In the genomic region with DNA sequence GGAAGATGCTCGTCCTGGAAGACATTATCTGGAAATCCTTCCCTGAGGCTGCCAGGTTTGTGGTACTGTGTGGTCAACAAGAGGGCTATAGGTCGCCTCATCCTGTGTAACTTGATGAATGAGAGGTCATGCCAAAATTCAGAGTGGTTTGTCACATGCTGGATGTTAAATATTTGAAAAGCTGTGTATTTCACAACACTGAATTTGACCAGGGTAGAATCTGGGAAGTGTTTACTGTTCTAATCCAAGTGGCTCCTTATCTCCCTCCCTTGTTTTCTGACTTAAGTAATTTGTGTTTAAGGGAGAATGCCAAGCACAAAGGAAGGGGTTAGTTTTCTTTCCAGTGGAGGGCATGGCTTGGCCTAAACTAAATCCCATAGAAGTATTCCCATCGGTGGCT, we compare ENCODE assay signal across 23 mouse cellular contexts. TPM values are rescaled to one million over a fixed set of nuclear protein-coding genes. Genes with fewer than 3 reads are reported as not detected.
DNase-seq lines count a peak whose midpoint lies in the region; ATAC-seq and TF ChIP-seq lines count a peak whose summit lies in the region.
"Had no signal": no experiment of that assay in that cellular context is flagged by ENCODE, and none has a peak within 500 bp of the region (broad histone marks: within the 10 kb centered on the region; RNA-seq: fewer than 3 reads in every experiment).

No protein-coding gene starts in this region.

- H3K79me2 ChIP-seq in liver, adult 2 months (ENCODE audit: control insufficient read depth, insufficient read depth, low read length): no peaks in the 10 kb centered on the region

- no peak for TF ChIP-seq POLR2A in liver, adult 2 months (IDR thresholded peaks at IDR 0.05; ENCODE audit: extremely low read depth, insufficient read depth, low read length)

- H3K4me2 ChIP-seq in liver, embryonic 11.5 days: no peak overlapping the region
- H3K4me2 ChIP-seq in lung, postnatal 0 days (replicated peaks; ENCODE audit: low read depth, low read length): no peak overlapping the region
- H3K4me2 ChIP-seq: embryonic facial prominence, embryonic 12.5 days; forebrain, embryonic 12.5 days; hindbrain, embryonic 13.5 days had no signal

- H3K4me1 ChIP-seq in liver, adult 2 months (ENCODE audit: control insufficient read depth, insufficient read depth, low read length): peaks cover 34% of the 10 kb centered on the region
- H3K4me1 ChIP-seq in liver, embryonic 11.5 days (replicated peaks; ENCODE audit: control insufficient read depth, insufficient read depth, low read length): peaks cover 3% of the 10 kb centered on the region; the same call in 1 of the 2 replicates
- no peaks in the 10 kb centered on the region for H3K4me1 ChIP-seq in lung, postnatal 0 days (ENCODE audit: insufficient read depth, low read depth, low read length)
- H3K4me1 ChIP-seq: embryonic facial prominence, embryonic 12.5 days; forebrain, embryonic 12.5 days; hindbrain, embryonic 13.5 days had no signal

- POLR2A ChIA-PET in Patski (lab: Charles Lee): no interaction called here

- no peaks in the 10 kb centered on the region for H3K36me3 ChIP-seq in liver, adult 2 months (ENCODE audit: control insufficient read depth, insufficient read depth, low read length)
- no peaks in the 10 kb centered on the region for H3K36me3 ChIP-seq in liver, embryonic 11.5 days (ENCODE audit: control insufficient read depth, insufficient read depth, low read length)
- no peaks in the 10 kb centered on the region for H3K36me3 ChIP-seq in lung, postnatal 0 days (ENCODE audit: insufficient read depth, low read length)
- H3K36me3 ChIP-seq: embryonic facial prominence, embryonic 12.5 days; forebrain, embryonic 12.5 days; heart, embryonic 10.5 days; hindbrain, embryonic 13.5 days had no signal

- no peak for ATAC-seq in liver, embryonic 11.5 days (replicated peaks; ENCODE audit: low FRiP score)
- ATAC-seq in lung, postnatal 0 days: peak; percentile 76
- ATAC-seq in Patski: no peak
- ATAC-seq: forebrain, embryonic 16.5 days had no signal

- no peaks in the 10 kb centered on the region for H3K27me3 ChIP-seq in liver, adult 2 months (ENCODE audit: control insufficient read depth, insufficient read depth, low read length)
- no peaks in the 10 kb centered on the region for H3K27me3 ChIP-seq in liver, embryonic 11.5 days (replicated peaks; ENCODE audit: control insufficient read depth, insufficient read depth, low read length)
- no peaks in the 10 kb centered on the region for H3K27me3 ChIP-seq in lung, postnatal 0 days (replicated peaks; ENCODE audit: insufficient read depth, low read length)
- H3K27me3 ChIP-seq in Patski: no peaks in the 10 kb centered on the region
- H3K27me3 ChIP-seq: embryonic facial prominence, embryonic 12.5 days; forebrain, embryonic 12.5 days; hindbrain, embryonic 13.5 days had no signal

- peak overlapping the region; percentile 93 for H3K27ac ChIP-seq in liver, adult 2 months (replicated peaks; ENCODE audit: insufficient read depth, low read depth, low read length)
- H3K27ac ChIP-seq in liver, embryonic 11.5 days (ENCODE audit: low read depth, low read length): no peak overlapping the region
- H3K27ac ChIP-seq in lung, postnatal 0 days (ENCODE audit: low read length): no peak overlapping the region
- H3K27ac ChIP-seq: embryonic facial prominence, embryonic 12.5 days; forebrain, embryonic 12.5 days; heart, embryonic 10.5 days; hindbrain, embryonic 13.5 days had no signal

- in situ Hi-C loops in Patski (cut with MboI; ENCODE audit: low pct_unique_long_range_greater_than_20kb): no loop called here

- H3K4me3 ChIP-seq in liver, adult 2 months (ENCODE audit: insufficient read depth, low read depth, low read length): no peak overlapping the region
- H3K4me3 ChIP-seq in liver, embryonic 11.5 days (ENCODE audit: low read depth, low read length): no peak overlapping the region
- no peak overlapping the region for H3K4me3 ChIP-seq in lung, postnatal 0 days (ENCODE audit: low read depth, low read length)
- H3K4me3 ChIP-seq: embryonic facial prominence, embryonic 12.5 days; forebrain, embryonic 12.5 days; heart, embryonic 10.5 days; hindbrain, embryonic 13.5 days had no signal

- no peaks in the 10 kb centered on the region for H3K9me3 ChIP-seq in liver, embryonic 11.5 days (ENCODE audit: control insufficient read depth, low read length)
- H3K9me3 ChIP-seq in lung, postnatal 0 days (ENCODE audit: low read length): no peaks in the 10 kb centered on the region
- H3K9me3 ChIP-seq: embryonic facial prominence, embryonic 12.5 days; forebrain, embryonic 12.5 days; heart, embryonic 10.5 days; hindbrain, embryonic 13.5 days had no signal

- no peak for TF ChIP-seq CTCF in liver, adult 2 months (IDR thresholded peaks at IDR 0.05; ENCODE audit: low read depth, low read length)
- TF ChIP-seq CTCF in lung, postnatal 0 days (IDR thresholded peaks at IDR 0.05): no peak
- TF ChIP-seq CTCF in Patski (IDR thresholded peaks at IDR 0.05): no peak

- peak; percentile 89 for TF ChIP-seq EP300 in lung, postnatal 0 days (IDR thresholded peaks at IDR 0.05)

- 17% methylated on average over 3 of the region's 3 CpGs for WGBS in liver, adult 2 months
- WGBS in liver, embryonic 11.5 days: 58% methylated on average over 3 of the region's 3 CpGs
- 53% methylated on average over 3 of the region's 3 CpGs for WGBS in lung, postnatal 0 days

- CTCF ChIA-PET in Patski (lab: Charles Lee): no interaction called here

- 0 out of 2 replicates have a peak overlapping the region, but pooled peaks have one; percentile 5 for H3K9ac ChIP-seq in liver, adult 2 months (ENCODE audit: low read depth, low read length)
- no peak overlapping the region for H3K9ac ChIP-seq in liver, embryonic 11.5 days (ENCODE audit: low read depth, low read length)
- no peak overlapping the region for H3K9ac ChIP-seq in lung, postnatal 0 days (replicated peaks; ENCODE audit: low read depth)
- H3K9ac ChIP-seq: embryonic facial prominence, embryonic 12.5 days; forebrain, embryonic 12.5 days; hindbrain, embryonic 13.5 days had no signal

- DNase-seq in liver, adult 2 months (ENCODE audit: extremely low read depth, low read depth, low spot score): peak; percentile 99
- no peak for DNase-seq in liver, embryonic 11.5 days (ENCODE audit: low spot score)
- DNase-seq in lung, postnatal 0 days (ENCODE audit: low spot score): peak; percentile 86
- no peak for DNase-seq in lung, postnatal 10 days
- peak; percentile 3 for DNase-seq in Patski (ENCODE audit: low read depth, low spot score)
- peak; percentile 45 for DNase-seq in yolk sac, embryonic 10.5 days (ENCODE audit: low spot score)
- DNase-seq in thymus, postnatal 10 days (ENCODE audit: low spot score in 2 of 2): no peak
- DNase-seq: adrenal gland, postnatal 10 days; cerebellum, adult 11 months; cerebellum, adult 8-10 months; cerebellum, postnatal 14 days; gastrocnemius, postnatal 10 days; heart, adult 18-20 months; heart, postnatal 10 days had no signal

RNA-seq across cellular contexts. Expression of a gene that starts 18.3 kb away (rescaled TPM):
- total RNA-seq in liver, adult 2 months (2014; rRNA removed): 0.07 TPM in 1 of 2 replicates, not detected in the other
- not detected in 2 replicates for polyA plus RNA-seq in liver, adult 2 months (2012; rRNA removed)
- polyA plus RNA-seq in liver, embryonic 11.5 days (2014; fragmentation: Nextera tagmentation; extraction: Ambion mirVana): 0.09 and 0.11 TPM in 2 replicates
- polyA plus RNA-seq in lung, postnatal 0 days (2015; fragmentation: Nextera tagmentation; extraction: Ambion mirVana): 0.30 and 0.54 TPM in 2 replicates
- not detected for polyA plus RNA-seq in Patski (2021)
- total RNA-seq: heart, postnatal 10 days; hematopoietic stem cell, adult 5-6 weeks; MEL had no signal
- polyA plus RNA-seq: brain, embryonic 14.5 days; cortical plate, adult 2 months had no signal

Comparison
In these comparisons a context has a peak if more than half of its experiments do, and no peak if none do; other contexts are left out.
1. DNase-seq: peak in liver, adult 2 months (single experiment), lung, postnatal 0 days (single experiment), Patski (single experiment) and yolk sac, embryonic 10.5 days (single experiment); none in liver, embryonic 11.5 days (single experiment), lung, postnatal 10 days (single experiment) and thymus, postnatal 10 days (0 of 2).